19 mouse cellular contexts compared by ENCODE assay signal in genomic region chr11:54248940-54249717, GRCm38 (mm10). TPM values are rescaled to one million over a fixed set of nuclear protein-coding genes. Genes with fewer than 3 reads are reported as not detected.
DNase-seq lines count a peak whose midpoint lies in the region; ATAC-seq and TF ChIP-seq lines count a peak whose summit lies in the region.
"Had no signal": no experiment of that assay in that cellular context is flagged by ENCODE, and none has a peak within 500 bp of the region (broad histone marks: within the 10 kb centered on the region; RNA-seq: fewer than 3 reads in every experiment).

Csf2 (minus strand) TSS chr11:54249667.

- DNase-seq in 416B (ENCODE audit: low read depth) (peak; percentile 80), CH12.LX (ENCODE audit: extremely low read depth) (no peak)
- no peak for DNase-seq in liver, embryonic 11.5 days (ENCODE audit: low spot score)
- DNase-seq in hindbrain, embryonic 11.5 days (ENCODE audit: low spot score) = no peak
- no peak for DNase-seq in layer of hippocampus, adult 18-20 months (ENCODE audit: low spot score in 2 of 2)
- DNase-seq: adrenal gland, adult 2 months; cerebellum, adult 11-12 months; kidney, postnatal 14 days; thymus, postnatal 14 days had no signal

- no peaks in the 10 kb centered on the region for H3K36me3 ChIP-seq in CH12.LX (replicated peaks in 1 of 2; ENCODE audit: control insufficient read depth in 1 of 2, insufficient read depth in 1 of 2, low read length in 1 of 2)
- H3K36me3 ChIP-seq in liver, embryonic 11.5 days (ENCODE audit: control insufficient read depth, insufficient read depth, low read length) = no peaks in the 10 kb centered on the region
- no peaks in the 10 kb centered on the region for H3K36me3 ChIP-seq in hindbrain, embryonic 11.5 days (ENCODE audit: control insufficient read depth, insufficient read depth, low read length)
- H3K36me3 ChIP-seq: embryonic facial prominence, embryonic 13.5 days; G1E; hindbrain, embryonic 13.5 days had no signal

- no peak within 1 kb of the TSS for H3K27ac ChIP-seq in CH12.LX (ENCODE audit: insufficient read depth, low read depth)
- no peak within 1 kb of the TSS for H3K27ac ChIP-seq in liver, embryonic 11.5 days (ENCODE audit: low read depth, low read length)
- H3K27ac ChIP-seq in hindbrain, embryonic 11.5 days (ENCODE audit: low read depth, low read length) = no peak within 1 kb of the TSS
- H3K27ac ChIP-seq: embryonic facial prominence, embryonic 13.5 days; hindbrain, embryonic 13.5 days had no signal

- no peak within 1 kb of the TSS for H3K4me2 ChIP-seq in CH12.LX (ENCODE audit: insufficient read depth, low read depth, poor library complexity, severe bottlenecking)
- no peak within 1 kb of the TSS for H3K4me2 ChIP-seq in liver, embryonic 11.5 days
- H3K4me2 ChIP-seq in hindbrain, embryonic 11.5 days (replicated peaks; ENCODE audit: low read depth, low read length) = no peak within 1 kb of the TSS
- H3K4me2 ChIP-seq: embryonic facial prominence, embryonic 13.5 days; hindbrain, embryonic 13.5 days had no signal

- dilution Hi-C loops in CH12.LX (cut with MboI; ENCODE audit: extremely low pct_ligation_motif_present, extremely low pct_unique_long_range_greater_than_20kb, low sequenced_read_pairs) = no loop called here

- peaks cover 17 to 63% of the 10 kb centered on the region in 2 experiments for H3K4me1 ChIP-seq in CH12.LX (ENCODE audit: control insufficient read depth in 1 of 2, insufficient read depth in 2 of 2)
- H3K4me1 ChIP-seq in liver, embryonic 11.5 days (replicated peaks; ENCODE audit: control insufficient read depth, insufficient read depth, low read length) = peaks cover 8% of the 10 kb centered on the region; the same call in 1 of the 2 replicates
- H3K4me1 ChIP-seq in hindbrain, embryonic 11.5 days (replicated peaks; ENCODE audit: control insufficient read depth, insufficient read depth, low read length) = no peaks in the 10 kb centered on the region
- H3K4me1 ChIP-seq: embryonic facial prominence, embryonic 13.5 days; hindbrain, embryonic 13.5 days had no signal

- H3K9me3 ChIP-seq in CH12.LX (replicated peaks; ENCODE audit: low read length) = no peaks in the 10 kb centered on the region
- H3K9me3 ChIP-seq in liver, embryonic 11.5 days (ENCODE audit: control insufficient read depth, low read length) = no peaks in the 10 kb centered on the region
- no peaks in the 10 kb centered on the region for H3K9me3 ChIP-seq in hindbrain, embryonic 11.5 days (ENCODE audit: control insufficient read depth, low read length)
- H3K9me3 ChIP-seq: embryonic facial prominence, embryonic 13.5 days; G1E; hindbrain, embryonic 13.5 days had no signal

- no peak for TF ChIP-seq EP300 in CH12.LX (IDR thresholded peaks at IDR 0.05; ENCODE audit: low read length)

- no peak for TF ChIP-seq RAD21 in CH12.LX (IDR thresholded peaks at IDR 0.05; ENCODE audit: low read depth, low read length)

- H3K27me3 ChIP-seq in CH12.LX (replicated peaks) = no peaks in the 10 kb centered on the region
- H3K27me3 ChIP-seq in liver, embryonic 11.5 days (replicated peaks; ENCODE audit: control insufficient read depth, insufficient read depth, low read length) = no peaks in the 10 kb centered on the region
- no peaks in the 10 kb centered on the region for H3K27me3 ChIP-seq in hindbrain, embryonic 11.5 days (ENCODE audit: control insufficient read depth, insufficient read depth, low read length)
- H3K27me3 ChIP-seq: embryonic facial prominence, embryonic 13.5 days; hindbrain, embryonic 13.5 days had no signal

- peak within 1 kb of the TSS in 1 of 3 experiments; percentile 8 for H3K4me3 ChIP-seq in CH12.LX (replicated peaks in 1 of 3; ENCODE audit: low read depth in 2 of 3, low read length in 2 of 3, poor library complexity in 1 of 3)
- no peak within 1 kb of the TSS for H3K4me3 ChIP-seq in liver, embryonic 11.5 days (ENCODE audit: low read depth, low read length)
- no peak within 1 kb of the TSS for H3K4me3 ChIP-seq in hindbrain, embryonic 11.5 days (ENCODE audit: low read depth, low read length)
- H3K4me3 ChIP-seq: embryonic facial prominence, embryonic 13.5 days; hindbrain, embryonic 13.5 days had no signal

- WGBS in liver, embryonic 11.5 days = 31% methylated on average over 11 of the region's 11 CpGs
- 70% methylated on average over 11 of the region's 11 CpGs for WGBS in hindbrain, embryonic 11.5 days

- peak within 1 kb of the TSS; percentile 9; the same call in 1 of the 2 replicates for H3K9ac ChIP-seq in CH12.LX (ENCODE audit: insufficient read depth, low read depth)
- H3K9ac ChIP-seq in liver, embryonic 11.5 days (ENCODE audit: low read depth, low read length) = no peak within 1 kb of the TSS
- no peak within 1 kb of the TSS for H3K9ac ChIP-seq in hindbrain, embryonic 11.5 days (ENCODE audit: low read depth, low read length)
- H3K9ac ChIP-seq: embryonic facial prominence, embryonic 13.5 days; hindbrain, embryonic 13.5 days had no signal

- in situ Hi-C loops in CH12.LX (cut with MboI; ENCODE audit: low pct_ligation_motif_present, low pct_unique_long_range_greater_than_20kb, low sequenced_read_pairs) = no loop called here

- no peak for TF ChIP-seq POLR2A in CH12.LX (IDR thresholded peaks at IDR 0.05; ENCODE audit: low read depth, low read length)

- 0 out of 2 replicates have a peak, but pooled peaks have one; percentile 36 for ATAC-seq in liver, embryonic 11.5 days (replicated peaks; ENCODE audit: low FRiP score)
- peak; percentile 61 for ATAC-seq in megakaryocyte, adult 5-6 weeks (ENCODE audit: poor library complexity, severe bottlenecking)
- no peak for ATAC-seq in hindbrain, embryonic 11.5 days (ENCODE audit: low FRiP score)
- ATAC-seq in erythroid progenitor cell, adult 5-6 weeks (replicated peaks; ENCODE audit: low FRiP score, poor library complexity, severe bottlenecking) = no peak
- ATAC-seq: forebrain, embryonic 16.5 days had no signal

- H3K79me2 ChIP-seq in CH12.LX (replicated peaks; ENCODE audit: control insufficient read depth, extremely low read depth, insufficient read depth, poor library complexity, severe bottlenecking) = no peaks in the 10 kb centered on the region

- no peak for TF ChIP-seq CTCF in CH12.LX (conservative IDR thresholded peaks at IDR 0.05 in 1 of 2, IDR thresholded peaks at IDR 0.05 in 1 of 2; ENCODE audit: low read depth in 2 of 2, low read length in 2 of 2)

TF ChIP-seq in CH12.LX, 34 proteins besides CTCF, POLR2A, EP300 and RAD21:
- TF ChIP-seq SMC3 (IDR thresholded peaks at IDR 0.05; ENCODE audit: low read depth, low read length) (no peak), CHD1 (IDR thresholded peaks at IDR 0.05; ENCODE audit: low read depth, low read length) (no peak), BHLHE40 (IDR thresholded peaks at IDR 0.05; ENCODE audit: low read depth, low read length) (peak; percentile 15; the same call in 1 of the 2 replicates), ZC3H11A (IDR thresholded peaks at IDR 0.05; ENCODE audit: low read depth, low read length) (no peak), UBTF (IDR thresholded peaks at IDR 0.05; ENCODE audit: low read depth, low read length) (no peak), NELFE (IDR thresholded peaks at IDR 0.05; ENCODE audit: low read depth, low read length) (peak; percentile 23; the same call in 1 of the 2 replicates), ZNF384 (IDR thresholded peaks at IDR 0.05; ENCODE audit: low read depth, low read length) (no peak), TCF12 (IDR thresholded peaks at IDR 0.05; ENCODE audit: low read depth, low read length) (no peak)
TF ChIP-seq in CH12.LX: peak in this region for 2.

RNA-seq across cellular contexts. Expression of gene Csf2, which starts in this region (rescaled TPM):
- total RNA-seq in CH12.LX (2012; rRNA removed) (1.9 and 2.6 TPM in 2 replicates), CH12.LX (2014; rRNA removed) (1.4 and 2.4 TPM in 2 replicates)
- polyA plus RNA-seq in CH12.LX (2012; ENCODE audit: insufficient read length, low read depth) = 0.79 and 0.83 TPM in 2 replicates
- not detected in 2 replicates for polyA plus RNA-seq in liver, embryonic 11.5 days (2014; fragmentation: Nextera tagmentation; extraction: Ambion mirVana)
- not detected in 2 replicates for total RNA-seq in megakaryocyte, adult 5-6 weeks (2015)
- total RNA-seq in megakaryocyte, adult 5-6 weeks (2017) = not detected in 2 replicates
- polyA plus RNA-seq in hindbrain, embryonic 11.5 days (2014; fragmentation: Nextera tagmentation; extraction: Ambion mirVana) = not detected in 2 replicates
- total RNA-seq in layer of hippocampus, adult 18-20 months (2021) = not detected
- not detected in 2 replicates for total RNA-seq in erythroid progenitor cell, adult 5-6 weeks (2015; ENCODE audit: low replicate concordance)
- not detected in 2 replicates for total RNA-seq in erythroid progenitor cell, adult 5-6 weeks (2017; ENCODE audit: low replicate concordance)
- total RNA-seq: adrenal gland, adult 2 months; gastrocnemius, postnatal 4 days; left cerebral cortex, adult 8-10 months; liver, adult 2 months had no signal
- polyA plus RNA-seq: adrenal gland, adult 2 months; embryonic facial prominence, embryonic 13.5 days; forebrain, embryonic 16.5 days; G1E; hindbrain, embryonic 13.5 days; liver, adult 2 months; spleen, adult 2 months had no signal

Comparison
In these comparisons a context has a peak if more than half of its experiments do, and no peak if none do; other contexts are left out.
1. Peak in ATAC-seq in liver, embryonic 11.5 days; RNA of the gene not detected or under 1 TPM.
2. Peak in ATAC-seq in megakaryocyte, adult 5-6 weeks; RNA of the gene not detected or under 1 TPM.